Mouse (Mus musculus) embryonic fibroblast, embryonic 13.5 days (primary cell): ENCODE data around the gene Spen.

ENCODE experiments used
- CTCF ChIP-seq: IDR thresholded peaks from 2 replicates; pipeline ENCODE4 v1.5.1; 2011; ENCODE audit warnings: mild to moderate bottlenecking, control low read depth, low read length, moderate library complexity, borderline replicate concordance; ENCODE audit not compliant: insufficient read depth
- POLR2A ChIP-seq: IDR thresholded peaks from 2 replicates; pipeline ENCODE4 v1.6.1; 2011; ENCODE audit warnings: low read depth, mild to moderate bottlenecking, control low read depth, low read length, moderate library complexity

GRCm38 (mm10) chr4:141573359-141573966 lies 35.1 kb upstream of the Spen start:
- TF ChIP-seq CTCF: no peak
- TF ChIP-seq POLR2A: no peak; the same call in 1 of the 2 replicates
